Mouse (Mus musculus): ENCODE results near the gene Immp2l.

Gene Immp2l

DNA sequence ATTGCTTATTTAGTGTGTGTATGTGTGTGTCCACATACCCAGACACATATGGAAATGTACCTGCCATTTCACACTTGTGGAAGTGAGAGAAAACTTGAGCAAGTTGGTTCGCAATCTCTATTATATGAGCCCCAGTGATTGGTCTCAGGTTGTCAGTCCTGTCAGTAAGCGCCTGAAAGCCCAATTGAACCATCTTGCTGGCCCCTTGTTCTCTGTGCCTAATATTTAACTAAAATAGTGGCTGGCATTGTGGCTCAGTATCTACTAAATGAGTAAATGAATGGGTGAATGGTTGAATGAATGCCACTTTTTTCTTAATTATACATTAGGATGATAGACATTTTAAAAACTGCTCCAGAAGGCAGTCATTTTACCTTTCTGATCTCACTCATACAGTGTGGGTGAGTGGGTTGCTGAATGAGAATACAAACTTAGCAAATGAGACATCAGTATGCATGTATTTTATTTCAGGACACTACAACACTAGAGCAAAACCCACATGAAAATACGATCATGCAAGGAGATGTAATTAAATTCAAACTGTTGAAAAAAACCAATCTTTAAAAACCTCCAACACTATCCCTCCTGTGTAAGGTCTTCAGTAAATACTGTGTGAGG, 444.6 kb downstream of the Immp2l start:
- no peak for DNase-seq

DNA sequence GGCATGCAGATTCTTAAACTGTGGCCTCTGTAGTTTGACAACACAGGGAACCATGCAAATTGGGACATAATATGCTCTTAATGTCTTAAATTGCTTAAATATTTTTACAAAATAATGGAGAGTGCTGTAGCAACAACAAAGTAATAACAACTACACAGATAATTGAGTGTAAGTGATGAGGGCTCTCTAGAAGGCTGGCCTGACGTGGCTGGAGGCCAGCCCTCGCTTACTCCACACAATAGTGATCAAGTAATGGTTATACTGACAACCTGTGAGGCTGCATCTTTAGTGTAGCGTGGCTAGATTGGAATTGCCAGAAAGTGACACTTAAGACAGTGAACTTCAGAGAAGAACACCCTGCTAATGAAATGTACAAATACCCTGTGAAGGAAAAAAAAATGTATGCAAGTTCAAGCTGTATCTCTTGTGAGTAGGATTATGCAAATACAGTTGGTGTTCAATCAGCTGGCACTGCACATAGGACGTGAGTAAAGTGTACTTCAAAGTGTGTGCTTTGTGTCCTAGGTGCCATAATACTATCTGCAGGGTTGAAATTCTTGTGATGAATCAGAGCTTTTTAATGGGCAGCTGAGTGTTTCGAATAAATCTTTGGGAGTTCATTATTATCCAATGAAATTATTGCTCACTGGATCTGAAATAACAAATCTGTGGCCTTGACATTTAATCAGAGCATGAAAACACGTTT, 445.4 kb downstream of the Immp2l start:
- no peak for DNase-seq

GRCm38 (mm10) chr12:41481486-41481885, 457.6 kb downstream of the Immp2l start:
- DNase-seq, result no peak

DNA sequence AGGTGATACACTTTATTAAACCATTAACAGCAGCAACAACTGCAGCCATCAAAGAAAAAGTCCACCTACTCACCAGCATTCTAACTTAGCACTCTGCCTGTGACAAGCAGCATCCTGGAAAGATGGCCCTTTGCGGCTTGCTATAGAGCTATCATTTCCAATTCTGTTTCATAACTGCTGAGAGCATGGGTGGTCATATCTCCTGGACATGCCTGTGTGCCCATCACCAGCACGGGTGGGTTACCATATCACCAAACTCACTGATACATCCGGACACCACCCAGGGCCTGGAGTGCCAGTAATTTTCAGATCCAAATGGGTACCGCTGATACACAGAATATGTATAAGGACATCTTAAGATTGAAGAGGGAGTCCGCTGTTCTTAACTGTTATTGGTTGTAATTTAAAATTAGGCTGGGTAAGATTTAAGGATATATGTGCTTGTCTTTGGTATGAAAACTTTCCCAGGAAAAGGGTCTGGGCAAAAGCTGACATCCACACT, 459.3 kb downstream of the Immp2l start:
- no peak for DNase-seq

GRCm38 (mm10) chr12:41483593-41484451, 459.9 kb downstream of the Immp2l start:
- no peak for DNase-seq

DNA sequence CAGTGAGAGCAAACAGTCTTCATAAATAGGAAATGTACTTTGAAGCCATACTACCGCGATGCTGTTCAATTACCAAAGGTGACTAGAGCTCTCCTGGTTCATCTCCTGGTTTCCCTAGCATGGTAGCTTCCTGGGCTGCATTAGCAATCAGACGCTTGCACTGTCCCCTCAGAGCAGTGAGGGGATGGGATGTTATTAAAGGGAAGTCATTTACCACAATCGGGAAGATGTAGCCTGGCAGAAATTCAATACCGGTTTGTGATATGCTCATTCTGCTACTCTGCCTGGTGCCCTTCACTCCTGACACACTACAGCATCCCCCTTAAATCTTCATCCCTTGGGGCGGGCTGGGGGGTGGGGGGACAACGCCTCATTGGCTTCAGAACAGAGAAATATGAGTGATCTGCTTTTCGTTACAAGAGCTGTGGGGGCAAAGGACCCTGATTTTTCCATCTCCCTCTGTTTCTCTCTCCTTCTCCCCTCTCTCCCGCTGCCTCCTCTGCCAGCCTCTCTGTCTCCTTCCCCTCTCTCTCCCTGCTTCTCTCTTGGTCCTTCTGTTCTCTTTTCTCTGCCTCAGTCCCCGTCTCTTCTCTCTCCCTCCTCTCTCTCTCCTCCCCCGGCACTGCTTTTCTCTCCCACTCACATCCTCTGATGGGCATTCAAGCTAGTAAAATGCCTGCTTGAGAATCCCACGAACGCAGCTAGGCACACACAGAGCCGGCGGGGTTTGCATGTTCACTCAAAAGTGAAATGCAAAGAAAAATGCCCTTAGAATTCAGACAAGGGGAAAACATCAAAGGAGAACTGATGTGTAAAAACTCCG, 461.0 kb downstream of the Immp2l start:
- DNase-seq, result no peak

DNA sequence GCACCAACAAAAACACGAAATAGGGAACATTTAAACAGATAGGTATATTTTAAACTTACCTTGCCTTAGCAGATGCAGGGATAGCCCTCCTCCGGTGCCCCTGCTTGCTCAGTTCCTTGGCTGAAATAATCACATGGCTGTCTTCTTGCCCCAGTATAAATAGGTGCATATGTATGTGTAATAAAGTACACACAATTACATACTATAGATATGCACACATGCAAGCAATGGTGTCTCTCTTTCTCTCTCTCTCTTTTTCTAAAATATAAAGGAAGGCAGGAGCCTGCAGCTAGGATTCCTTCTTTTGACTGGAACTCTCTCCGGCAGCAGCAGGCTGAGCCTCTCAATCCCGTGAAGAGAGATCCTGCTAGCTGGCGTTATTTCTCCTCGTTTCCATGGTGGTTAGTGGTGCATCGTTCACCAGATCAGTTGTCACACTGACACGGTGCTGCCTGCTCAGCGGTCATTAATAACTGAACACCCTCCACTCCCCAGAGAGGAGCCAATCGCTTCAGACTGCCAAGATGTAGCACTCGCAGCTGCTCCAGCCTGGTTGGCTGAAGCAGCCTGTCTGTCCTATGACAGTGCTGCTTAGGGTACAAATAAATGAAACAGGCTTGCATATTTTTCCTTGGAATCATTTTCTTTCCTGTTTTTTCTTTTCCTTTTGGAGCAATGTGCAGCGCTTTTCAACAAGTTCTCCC, 461.8 kb downstream of the Immp2l start:
- DNase-seq, result no peak

DNA sequence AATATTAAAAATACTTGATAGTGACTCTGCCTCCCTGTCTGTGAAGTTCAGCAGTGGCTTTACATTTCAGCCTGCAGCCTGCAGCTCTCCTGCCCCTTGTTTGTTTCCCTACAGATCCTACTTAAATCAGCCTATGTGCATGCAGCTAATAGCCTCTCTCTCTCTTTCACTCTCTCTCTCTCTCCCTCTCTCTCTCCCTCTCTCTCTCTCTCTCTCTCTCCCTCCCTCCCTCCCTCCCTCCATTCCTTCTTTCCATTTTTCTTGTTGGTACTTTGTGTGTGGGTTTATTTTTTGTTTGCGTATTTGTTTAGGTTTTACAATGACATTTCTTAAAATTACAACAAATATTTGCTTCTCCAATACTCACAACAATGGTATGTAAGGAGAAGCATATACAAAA, 462.4 kb downstream of the Immp2l start, which contains the start of gene Lrrn3:
Gene Lrrn3, minus strand, starts transcription at position 101 of the 400 bp plus-strand sequence.
- no peak for DNase-seq

DNA sequence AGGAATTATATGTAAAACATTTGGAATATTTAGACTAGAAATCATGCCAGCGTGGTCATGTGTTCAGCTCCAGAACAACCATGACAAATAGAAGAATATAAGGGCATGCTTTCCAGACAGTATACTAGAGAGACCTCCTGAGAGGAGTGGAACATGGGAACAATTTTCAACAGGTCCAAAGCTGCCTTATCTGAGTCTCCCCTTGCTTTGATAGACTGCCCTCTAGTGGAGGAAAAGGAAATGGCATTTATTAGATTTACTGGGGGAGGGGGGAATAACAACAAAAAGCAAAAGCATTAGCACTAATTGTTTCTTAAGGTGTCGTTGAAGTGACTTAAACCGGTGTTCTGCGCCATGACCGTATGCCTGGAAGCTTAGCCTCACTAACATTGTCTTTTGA, 463.1 kb downstream of the Immp2l start:
- no peak for DNase-seq

GRCm38 (mm10) chr12:41494620-41495019, 470.7 kb downstream of the Immp2l start:
- peak; percentile 11 for DNase-seq

GRCm38 (mm10) chr12:41500049-41500820, 476.3 kb downstream of the Immp2l start:
- peak; percentile 39 for DNase-seq

- no peak for DNase-seq
Measured at GRCm38 (mm10) chr12:41508610-41509009, 484.7 kb downstream of the Immp2l start.

DNA sequence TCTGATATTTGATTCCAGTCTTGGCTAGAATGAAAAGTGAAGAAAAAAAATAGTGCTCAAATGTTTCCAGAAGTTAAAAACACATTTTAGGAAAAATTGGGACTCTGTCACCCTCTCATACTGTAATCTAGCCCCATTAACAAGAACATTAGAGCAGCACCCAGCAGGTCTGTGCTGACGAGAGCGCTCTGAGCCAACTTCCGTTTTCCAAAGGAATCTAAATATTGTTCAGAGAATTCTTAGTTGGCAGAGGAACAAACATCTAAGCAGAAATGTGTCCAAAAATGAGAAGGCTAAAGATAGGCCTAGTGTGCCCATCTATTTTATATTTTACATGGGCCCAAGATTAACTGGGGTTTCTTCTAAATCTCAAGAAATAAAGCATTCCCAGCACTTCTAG, 486.7 kb downstream of the Immp2l start:
- DNase-seq, result no peak

GRCm38 (mm10) chr12:41518897-41519296, 495.0 kb downstream of the Immp2l start:
- no peak for DNase-seq

- DNase-seq, result no peak
Measured at GRCm38 (mm10) chr12:41520326-41520725, 496.4 kb downstream of the Immp2l start.

DNA sequence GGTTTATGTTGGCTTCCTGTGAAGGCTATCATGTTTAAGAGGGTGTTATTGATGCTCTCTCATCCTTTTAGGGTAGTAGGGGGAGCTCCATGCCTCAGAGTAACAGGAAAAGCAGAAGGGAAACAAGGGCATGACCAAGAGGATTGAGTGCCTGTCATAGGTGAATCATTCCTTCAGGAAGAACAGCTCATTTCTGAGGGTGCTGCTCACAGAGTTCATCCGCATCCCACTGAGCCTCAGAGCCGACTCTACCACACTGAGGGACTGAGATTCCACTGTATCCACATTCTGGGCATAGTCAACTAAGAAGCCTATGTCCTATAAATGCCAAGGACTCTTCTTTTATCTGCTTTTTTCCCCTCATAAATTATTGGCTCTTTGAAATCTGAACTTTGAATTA, 497.8 kb downstream of the Immp2l start:
- DNase-seq, result no peak

GRCm38 (mm10) chr12:41526688-41527087, 502.8 kb downstream of the Immp2l start:
- no peak for DNase-seq

DNA sequence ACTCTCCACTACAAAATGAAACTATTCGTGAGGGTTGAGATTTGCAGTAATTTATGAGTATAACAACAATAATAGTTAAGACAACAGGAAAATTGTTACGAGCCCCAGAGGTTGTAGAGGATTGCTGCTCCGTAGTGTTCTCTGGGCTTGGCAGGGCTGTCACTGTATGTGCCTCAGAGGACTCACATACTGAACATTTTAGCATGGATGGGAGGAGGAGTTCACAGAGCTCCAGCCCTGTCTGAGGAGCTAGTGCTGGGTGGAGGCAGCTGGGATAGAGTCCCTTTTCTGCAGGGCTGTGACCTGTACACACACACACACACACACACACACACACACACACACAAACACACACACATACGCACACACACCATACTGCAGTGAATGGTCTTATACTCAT, 504.5 kb downstream of the Immp2l start:
- no peak for DNase-seq

DNA sequence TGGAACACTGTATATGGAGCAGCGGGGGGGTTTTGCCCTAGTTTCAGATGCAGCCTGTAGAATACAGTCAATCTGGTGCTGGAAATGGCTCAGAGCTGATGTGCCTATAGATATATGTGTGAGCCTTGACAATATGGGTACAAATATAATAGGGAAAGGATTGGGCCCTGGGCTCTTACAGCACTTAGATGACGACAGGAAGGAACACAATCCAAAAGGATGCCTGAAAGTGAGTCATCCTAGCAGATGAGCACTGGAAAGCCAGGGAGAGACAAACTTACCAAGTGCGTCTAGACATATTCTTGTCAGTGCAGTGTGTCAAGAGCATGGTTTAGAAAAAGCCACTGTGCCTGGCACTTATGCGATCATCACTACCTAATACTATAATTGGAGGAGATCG, 516.1 kb downstream of the Immp2l start:
- no peak for DNase-seq

- no peak for DNase-seq
Measured at GRCm38 (mm10) chr12:41551578-41551977, 527.7 kb downstream of the Immp2l start.

- no peak for DNase-seq
Measured at GRCm38 (mm10) chr12:41557832-41558231, 533.9 kb downstream of the Immp2l start.
